Mouse (Mus musculus) olfactory bulb, adult 2 months (tissue): ENCODE measurements around the gene Mapkap1.

Experiments used
- CTCF ChIP-seq: fragments of 200-500 bp; IDR thresholded peaks from 2 replicates; pipeline ENCODE4 v1.5.1; 2012; ENCODE audit warnings: low read depth, mild to moderate bottlenecking, low read length, moderate library complexity; ENCODE audit not compliant: insufficient read depth
- POLR2A ChIP-seq: fragments of 200-500 bp; IDR thresholded peaks from 2 replicates; pipeline ENCODE4 v1.6.1; 2012; ENCODE audit warnings: mild to moderate bottlenecking, low read depth, low read length, moderate library complexity; ENCODE audit not compliant: insufficient read depth

GRCm38 (mm10) chr2:34469324-34469723 is 62.8 kb downstream of the Mapkap1 start:
- TF ChIP-seq CTCF (no peak), POLR2A (no peak)
